Mouse (Mus musculus): ENCODE data around the gene Gm7792.
"Not testable (repeated sequence)": the region's sequence is repeated elsewhere in the genome, so short reads cannot be mapped to it uniquely, and the experiment has no call there.

Gene Gm7792

DNA sequence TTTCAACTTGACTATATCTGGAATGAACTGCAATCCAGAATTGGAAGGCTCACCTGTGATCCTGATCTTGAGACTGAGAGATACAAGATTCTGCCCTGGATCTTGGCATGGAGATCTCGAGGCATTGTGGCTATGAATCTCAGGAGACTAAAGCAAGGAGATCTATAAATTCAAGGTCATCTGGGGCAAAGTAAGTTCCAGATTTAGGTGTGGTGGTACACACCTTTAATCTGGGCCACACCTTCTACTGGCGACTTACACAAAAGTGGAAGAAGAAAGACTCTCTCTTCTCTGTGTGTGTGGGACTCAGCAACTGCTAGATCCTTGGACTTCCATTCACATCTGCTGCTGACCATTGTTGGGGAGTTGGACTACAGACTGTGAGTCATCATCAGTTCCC is at the start of gene Gm7792:
TSS of gene Gm7792 (plus strand) at position 301 of the 400 bp plus-strand sequence.
- CTCF ChIA-PET, result not testable (repeated sequence)

Measured in spleen, embryonic (tissue).